Mouse (Mus musculus) MEL (cell line): ENCODE results near the gene Fbxo6. TPM values are rescaled to one million over a fixed set of nuclear protein-coding genes. Genes with fewer than 3 reads are reported as not detected.
"Not testable (repeated sequence)": the region's sequence is repeated elsewhere in the genome, so short reads cannot be mapped to it uniquely, and the experiment has no call there.

ENCODE experiments used
- DNase-seq: peaks from one replicate; pipeline ENCODE4 v3.0.0; 2011; ENCODE audit warnings: low read depth, low spot score
- H3K27ac ChIP-seq: 2 replicates; pipeline ENCODE4 v1.5.1; 2012; ENCODE audit warnings: low read depth, mild to moderate bottlenecking, control low read depth, low read length, moderate library complexity; ENCODE audit not compliant: control insufficient read depth
- H3K27me3 ChIP-seq, 2 experiments: fragments of 150-350 bp in 1 of 2; sonication (generic) in 1 of 2; 2 replicates each; pipeline ENCODE4 v1.6.1; 2012; ENCODE audit warnings: low read length in 2 of 2, mild to moderate bottlenecking in 2 of 2, improper control_type of control experiment in 1 of 2, moderate library complexity in 1 of 2; ENCODE audit not compliant: insufficient read depth in 2 of 2, control insufficient read depth in 1 of 2
- H3K36me3 ChIP-seq, 2 experiments: 2 replicates each; pipeline ENCODE4 v1.6.1; 2012 to 2014; ENCODE audit warnings: low read length in 2 of 2, improper control_type of control experiment in 1 of 2, inconsistent platforms in 1 of 2, mild to moderate bottlenecking in 1 of 2; ENCODE audit not compliant: insufficient read depth in 2 of 2, control insufficient read depth in 1 of 2
- H3K4me1 ChIP-seq, 2 experiments: fragments of 150-350 bp in 1 of 2; sonication (generic) in 1 of 2; 2 replicates each; pipeline ENCODE4 v1.6.1; 2012; ENCODE audit warnings: low read length in 2 of 2, improper control_type of control experiment in 1 of 2, mild to moderate bottlenecking in 1 of 2; ENCODE audit not compliant: insufficient read depth in 2 of 2, control insufficient read depth in 1 of 2
- H3K4me3 ChIP-seq, 2 experiments: fragments of 150-350 bp in 1 of 2; sonication (generic) in 1 of 2; 2 replicates each; pipeline ENCODE4 v1.5.1; 2012; ENCODE audit warnings: low read depth in 2 of 2, low read length in 2 of 2, mild to moderate bottlenecking in 2 of 2, moderate library complexity in 2 of 2, control low read depth in 1 of 2, improper control_type of control experiment in 1 of 2; ENCODE audit not compliant: control insufficient read depth in 1 of 2, insufficient read depth in 1 of 2
- H3K79me2 ChIP-seq: 2 replicates; pipeline ENCODE4 v1.6.1; 2012; ENCODE audit warnings: mild to moderate bottlenecking, low read length, moderate library complexity; ENCODE audit not compliant: control insufficient read depth, poor library complexity, insufficient read depth
- H3K9ac ChIP-seq: 2 replicates; pipeline ENCODE4 v1.6.1; 2012; ENCODE audit warnings: low read depth, mild to moderate bottlenecking, control low read depth, low read length, moderate library complexity; ENCODE audit not compliant: control insufficient read depth, poor library complexity, severe bottlenecking
- H3K9me3 ChIP-seq: fragments of 150-350 bp; sonication (generic); replicated peaks from 2 replicates; pipeline ENCODE4 v1.6.1; 2012; ENCODE audit warnings: mild to moderate bottlenecking, low read length, improper control_type of control experiment, moderate library complexity; ENCODE audit not compliant: insufficient read depth
- CHD1 ChIP-seq: IDR thresholded peaks from 2 replicates; pipeline ENCODE4 v1.6.1; 2012; ENCODE audit warnings: low read depth, mild to moderate bottlenecking, inconsistent platforms, low read length, improper control_type of control experiment
- CTCF ChIP-seq, 3 experiments: IDR thresholded peaks in 2 of 3; conservative IDR thresholded peaks in 1 of 3; 2 replicates each; pipeline ENCODE4 v1.5.1; 2011 to 2012; ENCODE audit warnings: low read length in 3 of 3, low read depth in 2 of 3, mild to moderate bottlenecking in 2 of 3, improper control_type of control experiment in 1 of 3, inconsistent platforms in 1 of 3, mixed read lengths in 1 of 3, moderate library complexity in 1 of 3; ENCODE audit not compliant: control insufficient read depth in 1 of 3, insufficient read depth in 1 of 3, poor library complexity in 1 of 3, severe bottlenecking in 1 of 3
- ELF1 ChIP-seq: IDR thresholded peaks from 2 replicates; pipeline ENCODE4 v1.6.1; 2014; ENCODE audit warnings: low read depth, mild to moderate bottlenecking, inconsistent platforms, low read length, improper control_type of control experiment, moderate library complexity
- MYB ChIP-seq: IDR thresholded peaks from 2 replicates; pipeline ENCODE4 v1.6.1; 2011; ENCODE audit warnings: mild to moderate bottlenecking, low read depth, low read length, improper control_type of control experiment
- NRF1 ChIP-seq: IDR thresholded peaks from 2 replicates; pipeline ENCODE4 v1.6.1; 2014; ENCODE audit warnings: low read depth, mild to moderate bottlenecking, inconsistent platforms, low read length, improper control_type of control experiment, moderate library complexity; ENCODE audit not compliant: poor library complexity, insufficient read depth, severe bottlenecking
- RAD21 ChIP-seq: IDR thresholded peaks from 2 replicates; pipeline ENCODE4 v1.6.1; 2011; ENCODE audit warnings: mild to moderate bottlenecking, low read depth, low read length, improper control_type of control experiment
- SMC3 ChIP-seq: IDR thresholded peaks from 2 replicates; pipeline ENCODE4 v1.6.1; 2011; ENCODE audit warnings: low read depth, low read length, improper control_type of control experiment
- polyA plus RNA-seq, 2 experiments: library from polyadenylated mRNA; stranded (reverse) in 1 of 2; unstranded in 1 of 2; fragments of >175 nt in 1 of 2; fragments of >200 nt in 1 of 2; gene quantifications; 2 replicates each; pipeline versions ENCODE4 v1.2.1 to v1.2.4; 2012; ENCODE audit warnings: low replicate concordance in 2 of 2, low read depth in 1 of 2; ENCODE audit not compliant: insufficient read length in 2 of 2, insufficient read depth in 1 of 2, missing spikeins in 1 of 2
- total RNA-seq: library from RNA; depleted of rRNA; stranded (reverse); fragments of 300-350 nt; gene quantifications from 2 replicates; pipeline ENCODE4 v1.2.3, GENCODE M21; 2012

Gene Fbxo6
- total and polyA plus RNA-seq, 3 experiments: 37.3 to 62.6 TPM; not detected in 1

DNA sequence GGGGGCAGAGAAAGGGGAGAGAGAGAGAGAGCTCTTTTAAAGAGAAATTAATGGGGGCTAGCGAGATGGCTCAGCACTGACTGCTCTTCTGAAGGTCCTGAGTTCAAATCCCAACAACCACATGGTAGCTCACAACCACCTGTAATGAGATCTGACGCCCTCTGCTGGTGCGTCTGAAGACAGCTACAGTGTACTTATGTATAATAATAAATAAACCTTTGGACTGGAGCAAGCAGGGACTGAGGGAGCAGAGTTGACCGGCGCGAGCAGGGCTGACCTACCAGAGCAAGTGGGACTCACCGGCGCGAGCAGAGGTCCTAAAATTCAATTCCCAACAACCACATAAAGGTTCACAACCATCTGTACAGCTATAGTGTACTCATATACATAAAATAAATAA is 32.4 kb downstream of the Fbxo6 start:
- H3K4me1 ChIP-seq, H3K79me2 ChIP-seq, H3K36me3 ChIP-seq, H3K4me3 ChIP-seq, H3K9me3 ChIP-seq, H3K9ac ChIP-seq, H3K27ac ChIP-seq, DNase-seq, H3K27me3 ChIP-seq: not testable (repeated sequence)
- TF ChIP-seq CTCF (IDR thresholded peaks at IDR 0.05 in 2 of 3, conservative IDR thresholded peaks at IDR 0.05 in 1 of 3; ENCODE audit: control insufficient read depth in 1 of 3, insufficient read depth in 1 of 3, low read depth in 2 of 3, low read length in 3 of 3, poor library complexity in 1 of 3, severe bottlenecking in 1 of 3): peak in 1 of 3 experiments; percentile 7; a peak in 1 of 6 replicates

DNA sequence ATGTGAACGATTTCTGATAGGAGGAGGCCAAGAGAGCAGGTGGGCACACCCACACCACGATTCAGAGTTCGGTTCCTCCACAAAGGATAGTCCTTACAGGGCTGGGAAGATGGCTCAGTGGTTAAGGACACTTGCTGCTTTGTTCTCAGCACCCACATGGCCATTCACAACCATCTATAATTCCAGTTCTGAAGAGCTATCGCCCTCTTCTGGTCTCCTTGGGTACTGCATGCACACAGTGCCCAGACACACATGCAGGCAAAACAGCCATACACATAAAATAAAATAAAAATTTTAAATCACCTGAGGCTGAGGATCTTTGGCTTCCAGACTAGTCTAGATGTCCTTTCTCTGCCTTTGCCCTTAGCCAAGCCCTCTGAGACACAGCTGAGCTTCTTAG is 34.5 kb downstream of the Fbxo6 start:
- Histone ChIP-seq H3K36me3 (no peaks in the 10 kb centered on the region; a peak in 1 of 4 replicates), H3K9me3 (no peaks in the 10 kb centered on the region), H3K4me1 (peaks cover 0 to 5% of the 10 kb centered on the region in 2 experiments; a peak in 2 of 4 replicates), H3K27ac (no peak overlapping the region), H3K79me2 (no peaks in the 10 kb centered on the region), H3K27me3 (no peaks in the 10 kb centered on the region), H3K4me3 (no peak overlapping the region), H3K9ac (no peak overlapping the region)
- TF ChIP-seq CHD1 (no peak), MYB (no peak), NRF1 (no peak), CTCF (IDR thresholded peaks at IDR 0.05 in 2 of 3, conservative IDR thresholded peaks at IDR 0.05 in 1 of 3; ENCODE audit: control insufficient read depth in 1 of 3, insufficient read depth in 1 of 3, low read depth in 2 of 3, low read length in 3 of 3, poor library complexity in 1 of 3, severe bottlenecking in 1 of 3) (peak; percentile 48 to 67 (median 50)), RAD21 (peak; percentile 5)
- peak; percentile 52 for DNase-seq

DNA sequence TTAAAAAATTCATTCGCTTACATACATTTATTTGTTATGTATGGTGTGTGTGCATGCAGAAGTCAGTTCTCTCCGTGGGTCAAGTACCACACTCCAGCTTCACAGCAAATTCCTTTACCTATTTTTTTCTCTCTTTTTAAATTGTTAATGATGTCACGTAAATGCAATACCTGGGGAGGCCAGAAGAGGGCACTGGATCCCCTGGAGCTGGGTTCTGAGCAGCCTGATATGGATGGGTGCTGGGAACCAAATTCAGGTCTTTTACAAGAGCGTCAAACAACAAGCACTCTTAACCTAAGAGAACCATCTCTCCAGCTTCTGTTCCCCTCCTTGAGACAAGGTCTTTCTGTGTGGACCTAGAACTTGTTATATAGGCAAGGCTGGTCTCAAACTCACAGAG is 35.3 kb downstream of the Fbxo6 start:
- Histone ChIP-seq H3K36me3 (no peaks in the 10 kb centered on the region; a peak in 1 of 4 replicates), H3K27ac (no peak overlapping the region), H3K9me3 (no peaks in the 10 kb centered on the region), H3K27me3 (no peaks in the 10 kb centered on the region), H3K79me2 (no peaks in the 10 kb centered on the region), H3K4me3 (no peak overlapping the region), H3K4me1 (peaks cover 0 to 5% of the 10 kb centered on the region in 2 experiments; a peak in 2 of 4 replicates), H3K9ac (no peak overlapping the region)
- peak; percentile 67 for DNase-seq
- TF ChIP-seq CTCF (IDR thresholded peaks at IDR 0.05 in 2 of 3, conservative IDR thresholded peaks at IDR 0.05 in 1 of 3; ENCODE audit: control insufficient read depth in 1 of 3, insufficient read depth in 1 of 3, low read depth in 2 of 3, low read length in 3 of 3, poor library complexity in 1 of 3, severe bottlenecking in 1 of 3): peak; percentile 56 to 66 (median 63)
- no peak for TF ChIP-seq ELF1
- TF ChIP-seq RAD21: peak; percentile 22
- TF ChIP-seq SMC3: peak; percentile 36
- TF ChIP-seq, all 39 proteins: peak for 3
